Mouse (Mus musculus) olfactory bulb, adult 2 months (tissue): Measurements from ENCODE around the gene Nos1.

ENCODE experiments used
- CTCF ChIP-seq: fragments of 200-500 bp; IDR thresholded peaks from 2 replicates; pipeline ENCODE4 v1.5.1; 2012; ENCODE audit warnings: low read depth, mild to moderate bottlenecking, low read length, moderate library complexity; ENCODE audit not compliant: insufficient read depth
- POLR2A ChIP-seq: fragments of 200-500 bp; IDR thresholded peaks from 2 replicates; pipeline ENCODE4 v1.6.1; 2012; ENCODE audit warnings: mild to moderate bottlenecking, low read depth, low read length, moderate library complexity; ENCODE audit not compliant: insufficient read depth

DNA sequence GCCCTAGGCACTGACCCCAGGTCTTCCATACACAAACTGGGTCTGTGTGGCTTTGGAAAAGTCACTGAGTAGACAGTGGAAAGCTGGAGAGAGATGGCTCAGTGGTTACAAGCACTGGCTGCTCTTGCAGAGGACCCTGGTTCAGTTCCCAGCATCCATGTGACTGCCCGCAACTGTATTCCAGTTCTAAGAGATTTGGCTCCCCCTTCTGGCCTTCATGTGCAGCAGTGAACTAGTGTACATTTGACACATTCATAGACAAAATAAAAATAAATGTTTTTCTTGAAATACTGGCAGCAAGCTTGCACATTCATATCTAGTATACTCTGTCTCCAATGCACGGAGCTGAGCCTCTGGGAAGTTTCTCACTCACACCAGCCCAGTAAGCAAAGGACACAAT lies 147.7 kb downstream of the Nos1 start:
- TF ChIP-seq CTCF = no peak
- TF ChIP-seq POLR2A = no peak
